Mouse (Mus musculus) natural killer cell, adult 2 months (primary cell): Measurements from ENCODE around the gene Dut.

Experiments
- DNase-seq, 2 experiments: peaks; one replicate each; pipeline ENCODE4 v3.0.0; 2022; ENCODE audit warnings: low spot score in 2 of 2

The Dut gene

GRCm38 (mm10) chr2:125303764-125304384, 56.9 kb downstream of the Dut start:
- DNase-seq = no peak

GRCm38 (mm10) chr2:125304746-125305145, 57.8 kb downstream of the Dut start:
- no peak for DNase-seq

- no peak for DNase-seq
Observed at GRCm38 (mm10) chr2:125305671-125306070, 58.7 kb downstream of the Dut start.
